Mouse (Mus musculus): ENCODE data around the gene Ptges3.

- TF ChIP-seq CHD2 (IDR thresholded peaks at IDR 0.05; ENCODE audit: low read depth, low read length) (no peak), ZC3H11A (IDR thresholded peaks at IDR 0.05; ENCODE audit: borderline replicate concordance, low read depth, low read length) (no peak), ZNF384 (IDR thresholded peaks at IDR 0.05; ENCODE audit: low read depth, low read length) (no peak), HCFC1 (IDR thresholded peaks at IDR 0.05; ENCODE audit: borderline replicate concordance, insufficient read depth, low read length) (no peak), MAFK (IDR thresholded peaks at IDR 0.05; ENCODE audit: insufficient read depth, low read depth, low read length) (no peak)
Observed at GRCm38 (mm10) chr10:128041636-128042035, 17.1 kb upstream of the Ptges3 start.
